Mouse (Mus musculus) midbrain, postnatal 0 days (tissue): ENCODE measurements around the gene Aph1a. TPM values are rescaled to one million over a fixed set of nuclear protein-coding genes. Genes with fewer than 3 reads are reported as not detected.

Experiments
- ATAC-seq: fragments of 200-750 bp; cut with Nextera tagmentation; 2 replicates; pipeline ENCODE4 v1.8.0; 2017; ENCODE audit warnings: moderate number of reproducible peaks, mild to moderate bottlenecking, moderate TSS enrichment, moderate library complexity; ENCODE audit not compliant: low FRiP score
- DNase-seq: peaks from one replicate; pipeline ENCODE4 v3.0.0-alpha.2; 2015; ENCODE audit warnings: low spot score
- H3K27ac ChIP-seq: fragments of 300-500 bp; sonication (generic); 2 replicates; pipeline ENCODE4 v1.5.1; 2014; ENCODE audit warnings: low read depth, mild to moderate bottlenecking, low read length, mixed read lengths
- H3K27me3 ChIP-seq: fragments of 300-500 bp; sonication (generic); 2 replicates; pipeline ENCODE4 v1.6.1; 2014; ENCODE audit warnings: low read length, control low read depth, mixed read lengths; ENCODE audit not compliant: insufficient read depth
- H3K36me3 ChIP-seq: fragments of 300-500 bp; sonication (generic); 2 replicates; pipeline ENCODE4 v1.6.1; 2014; ENCODE audit warnings: low read length, control low read depth, mixed read lengths; ENCODE audit not compliant: insufficient read depth
- H3K4me1 ChIP-seq: fragments of 300-500 bp; sonication (generic); 2 replicates; pipeline ENCODE4 v1.6.1; 2014; ENCODE audit warnings: mild to moderate bottlenecking, control low read depth, antibody characterized with exemption, low read length, mixed read lengths; ENCODE audit not compliant: insufficient read depth
- H3K4me2 ChIP-seq: fragments of 300-500 bp; sonication (generic); 2 replicates; pipeline ENCODE4 v1.6.1; 2014; ENCODE audit warnings: low read depth, mild to moderate bottlenecking, low read length, mixed read lengths; ENCODE audit not compliant: poor library complexity, severe bottlenecking
- H3K4me3 ChIP-seq: fragments of 300-500 bp; sonication (generic); 2 replicates; pipeline ENCODE4 v1.5.1; 2014; ENCODE audit warnings: low read depth, mild to moderate bottlenecking, low read length, moderate library complexity
- H3K9ac ChIP-seq: fragments of 300-500 bp; sonication (generic); replicated peaks from 2 replicates; pipeline ENCODE4 v1.6.1; 2014; ENCODE audit warnings: mild to moderate bottlenecking, low read length, moderate library complexity, mixed read lengths; ENCODE audit not compliant: poor library complexity, severe bottlenecking
- H3K9me3 ChIP-seq: fragments of 300-500 bp; sonication (generic); 2 replicates; pipeline ENCODE4 v1.6.1; 2016; ENCODE audit warnings: low read length, control low read depth
- CTCF ChIP-seq: IDR thresholded peaks from 2 replicates; pipeline ENCODE4 v1.5.1; 2016; ENCODE audit warnings: antibody characterized with exemption, mild to moderate bottlenecking
- WGBS: fragments of 180-500 bp; shearing (Covaris S2); extraction: QIAGEN DNeasy Blood & Tissue Kit; methylation state at CpG from one replicate; pipeline ENCODE4 v1.1.7; 2014; 5-methylcytosine and 5-hydroxymethylcytosine counted together
- polyA plus RNA-seq: library from polyadenylated mRNA; unstranded; fragments of >200 nt; fragmentation: Nextera tagmentation; extraction: Ambion mirVana; gene quantifications from 2 replicates; pipeline ENCODE4 v1.2.1, GENCODE M21; 2015
- total RNA-seq: library from RNA; depleted of rRNA; stranded (reverse); fragments of >200 nt; gene quantifications from 2 replicates; pipeline ENCODE4 v1.2.3, GENCODE M21; 2014

The Aph1a gene
- total and polyA plus RNA-seq, 2 experiments from 2014 or later = 45.2 to 71.6 TPM

DNA sequence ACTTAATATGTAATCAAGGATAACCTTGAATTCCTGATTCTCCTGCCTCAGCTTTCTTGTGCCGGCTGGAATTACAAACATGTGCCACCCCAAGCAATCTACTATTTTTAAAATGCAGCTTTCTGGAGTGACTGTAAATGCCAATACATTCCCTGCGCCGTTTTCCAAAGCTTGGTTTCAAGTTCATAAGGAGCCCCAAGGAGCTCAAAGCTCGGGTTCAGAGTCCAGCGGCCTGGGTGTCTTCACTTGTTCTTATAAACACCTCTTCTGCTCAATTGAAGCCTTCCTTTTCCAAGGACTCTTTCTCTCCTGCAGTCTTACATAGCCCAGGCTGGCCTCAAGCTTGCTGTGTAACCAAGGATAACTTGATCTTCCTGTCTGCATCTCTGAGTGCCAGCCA, 27.7 kb upstream of the Aph1a start:
- H3K36me3 ChIP-seq = peaks cover 8% of the 10 kb centered on the region

DNA sequence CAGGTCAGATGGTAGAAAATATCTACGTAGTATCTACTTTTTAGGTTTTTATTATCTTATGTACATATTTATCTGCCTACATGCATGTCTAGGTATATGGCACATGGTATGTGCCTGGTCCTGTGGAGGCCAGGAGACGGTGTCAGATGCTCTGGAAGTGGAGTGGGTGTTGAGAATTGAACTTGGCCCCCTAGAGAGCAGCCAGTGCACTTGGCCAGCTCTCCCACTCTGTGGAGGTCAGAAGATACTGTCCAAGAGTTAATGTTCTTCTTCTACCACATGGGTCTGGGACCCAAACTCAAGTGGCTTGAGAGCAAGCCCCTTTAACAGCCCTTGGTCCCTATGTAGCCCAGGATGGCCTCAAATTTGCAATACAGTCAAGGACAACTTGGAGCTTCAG, 26.4 kb upstream of the Aph1a start:
- Histone ChIP-seq H3K27me3 (no peaks in the 10 kb centered on the region), H3K4me1 (peaks cover 4% of the 10 kb centered on the region), H3K36me3 (peaks cover 8% of the 10 kb centered on the region), H3K27ac (no peak overlapping the region), H3K9ac (no peak overlapping the region), H3K4me2 (no peak overlapping the region), H3K9me3 (no peaks in the 10 kb centered on the region), H3K4me3 (no peak overlapping the region)
- TF ChIP-seq CTCF = no peak
- no peak for DNase-seq
- no peak for ATAC-seq
- WGBS = 90% methylated on average over 2 of the region's 2 CpGs

More for the DNA sequence above, 27.7 kb upstream of the Aph1a start:
- Histone ChIP-seq H3K9me3 (no peaks in the 10 kb centered on the region), H3K4me1 (no peaks in the 10 kb centered on the region), H3K4me2 (no peak overlapping the region), H3K4me3 (no peak overlapping the region), H3K27ac (no peak overlapping the region), H3K9ac (no peak overlapping the region), H3K27me3 (no peaks in the 10 kb centered on the region)
- ATAC-seq (no peak), DNase-seq (no peak)
- no peak for TF ChIP-seq CTCF
- whole genome bisulfite sequencing = 94% methylated on average over 5 of the region's 5 CpGs

DNA sequence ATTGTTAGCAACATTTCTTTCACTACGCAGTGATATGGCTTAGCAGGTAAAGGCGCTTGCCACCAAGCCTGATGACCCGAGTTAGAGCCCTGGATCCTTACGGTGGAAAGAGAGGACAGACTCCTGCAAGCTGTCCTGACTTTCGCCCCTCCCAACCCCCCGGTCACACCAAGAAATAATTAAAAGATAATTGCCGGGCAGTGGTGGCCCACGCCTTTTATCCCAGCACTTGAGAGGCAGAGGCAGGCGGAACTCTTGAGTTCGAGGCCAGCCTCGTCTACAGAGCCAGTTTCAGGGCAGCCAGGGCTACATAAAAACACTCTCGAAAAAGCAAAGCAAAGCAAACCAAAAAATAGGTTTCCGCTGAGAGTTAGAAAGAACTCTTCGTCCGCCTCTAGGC, 22.8 kb upstream of the Aph1a start:
- DNase-seq (no peak), ATAC-seq (peak; percentile 20; the same call in 1 of the 2 replicates)
- Histone ChIP-seq H3K9me3 (no peaks in the 10 kb centered on the region), H3K4me3 (peak overlapping the region; percentile 54), H3K4me1 (peaks cover 4% of the 10 kb centered on the region), H3K27ac (peak overlapping the region; percentile 77; the same call in 1 of the 2 replicates), H3K4me2 (peak overlapping the region; percentile 64), H3K36me3 (peaks cover 6% of the 10 kb centered on the region), H3K27me3 (no peaks in the 10 kb centered on the region), H3K9ac (peak overlapping the region; percentile 65)
- TF ChIP-seq CTCF = no peak
- WGBS = 6% methylated on average over 15 of the region's 15 CpGs

DNA sequence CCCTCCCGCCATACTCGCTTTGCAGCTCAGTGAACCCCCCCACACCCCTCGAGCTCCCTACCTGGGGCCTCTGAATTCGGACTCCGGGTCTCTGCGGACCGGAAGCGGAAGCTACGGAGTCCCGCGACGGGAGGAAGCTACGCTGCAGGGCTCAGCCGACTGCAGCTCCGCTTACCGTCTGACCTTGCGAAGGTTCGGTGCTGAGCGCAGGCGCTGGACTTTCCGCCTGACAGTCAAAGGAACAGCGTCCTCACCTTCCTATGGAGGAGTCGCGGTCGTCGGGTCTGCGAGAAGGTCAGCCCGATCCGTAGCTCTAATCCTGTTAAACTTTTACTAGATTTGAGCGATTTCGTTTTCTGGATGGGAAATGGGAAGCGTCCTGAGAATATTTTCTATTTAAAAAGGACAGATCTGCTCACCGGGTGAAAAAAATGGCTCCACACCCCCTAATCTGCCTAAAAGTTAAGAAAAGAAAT, 22.3 kb upstream of the Aph1a start, which contains the start of gene Mrps21:
Mrps21 (minus strand) TSS at position 128 of the 476 bp plus-strand sequence.
- Histone ChIP-seq H3K36me3 (peaks cover 6% of the 10 kb centered on the region), H3K9me3 (no peaks in the 10 kb centered on the region), H3K4me2 (peak within 1 kb of the TSS; percentile 64), H3K27me3 (no peaks in the 10 kb centered on the region), H3K4me3 (peak within 1 kb of the TSS; percentile 54), H3K27ac (peak within 1 kb of the TSS; percentile 77; the same call in 1 of the 2 replicates), H3K9ac (peak within 1 kb of the TSS; percentile 65), H3K4me1 (peaks cover 4% of the 10 kb centered on the region)
- DNase-seq (peak; percentile 92), ATAC-seq (peak; percentile 92)
- 0% methylated on average over 33 of the region's 33 CpGs for WGBS
- no peak for TF ChIP-seq CTCF

DNA sequence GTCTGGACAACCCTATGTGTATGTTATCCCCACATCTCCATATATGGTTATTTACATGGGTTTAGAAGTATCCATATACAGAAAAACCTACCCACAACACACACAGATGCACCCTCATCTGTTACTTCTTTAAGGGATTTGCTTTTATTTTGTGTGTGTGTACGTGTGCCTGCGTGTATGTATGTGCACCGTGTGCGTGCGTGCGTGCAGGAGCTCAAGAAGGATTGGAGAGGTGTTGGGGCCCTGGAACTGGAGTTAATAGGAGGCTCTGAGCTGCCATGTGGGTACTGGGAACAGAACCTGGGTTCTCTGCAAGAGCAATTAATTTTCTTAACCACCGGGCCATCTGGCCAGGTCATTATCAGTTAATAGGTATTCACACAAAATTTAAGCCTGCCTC, 21.7 kb upstream of the Aph1a start:
- no peak overlapping the region for H3K27ac ChIP-seq
- WGBS = 79% methylated on average over 7 of the region's 7 CpGs
- no peak for ATAC-seq

DNA sequence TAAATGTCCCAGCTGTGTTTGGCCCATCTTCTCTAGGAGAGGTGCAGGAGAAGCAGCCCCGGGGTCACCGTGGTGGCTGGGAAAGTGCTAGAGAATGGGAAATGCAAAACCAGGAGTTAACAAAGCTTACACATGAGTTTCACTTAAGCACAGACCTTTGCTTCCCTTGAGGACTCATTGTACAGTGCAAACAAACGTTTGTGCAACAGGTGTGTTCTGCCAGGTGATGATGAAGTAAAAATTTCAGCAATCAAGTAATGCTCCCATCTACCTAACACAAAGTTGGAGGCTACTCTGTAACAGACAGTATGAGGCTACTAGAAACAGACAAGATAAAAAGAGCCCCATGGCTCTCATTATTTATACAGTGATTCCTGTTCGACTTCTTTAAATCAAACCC, 14.7 kb upstream of the Aph1a start:
- H3K4me3 ChIP-seq = no peak overlapping the region
- no peak overlapping the region for H3K27ac ChIP-seq
- 0 out of 2 replicates have a peak, but pooled peaks cover 4% of the 10 kb centered on the region for H3K4me1 ChIP-seq
- ATAC-seq = no peak
- no peak overlapping the region for H3K4me2 ChIP-seq
- no peaks in the 10 kb centered on the region for H3K36me3 ChIP-seq
- H3K9me3 ChIP-seq = no peaks in the 10 kb centered on the region
- no peak for TF ChIP-seq CTCF
- no peak overlapping the region for H3K9ac ChIP-seq
- DNase-seq = no peak
- 92% methylated on average over 4 of the region's 4 CpGs for WGBS
- H3K27me3 ChIP-seq = no peaks in the 10 kb centered on the region; the same call in 1 of the 2 replicates

More for the DNA sequence above, 21.7 kb upstream of the Aph1a start:
- peaks cover 4% of the 10 kb centered on the region for H3K4me1 ChIP-seq
- H3K36me3 ChIP-seq = peaks cover 6% of the 10 kb centered on the region
- H3K4me3 ChIP-seq = peak overlapping the region; percentile 54
- no peak for TF ChIP-seq CTCF
- no peaks in the 10 kb centered on the region for H3K27me3 ChIP-seq
- peak overlapping the region; percentile 64 for H3K4me2 ChIP-seq
- peak overlapping the region; percentile 65 for H3K9ac ChIP-seq
- DNase-seq = no peak
- H3K9me3 ChIP-seq = no peaks in the 10 kb centered on the region
